Mouse (Mus musculus) thymus, postnatal 14 days (tissue): ENCODE results near the gene Pawr.

Experiments
- DNase-seq: peaks from one replicate; pipeline ENCODE4 v3.0.0; 2021

Pawr gene

DNA sequence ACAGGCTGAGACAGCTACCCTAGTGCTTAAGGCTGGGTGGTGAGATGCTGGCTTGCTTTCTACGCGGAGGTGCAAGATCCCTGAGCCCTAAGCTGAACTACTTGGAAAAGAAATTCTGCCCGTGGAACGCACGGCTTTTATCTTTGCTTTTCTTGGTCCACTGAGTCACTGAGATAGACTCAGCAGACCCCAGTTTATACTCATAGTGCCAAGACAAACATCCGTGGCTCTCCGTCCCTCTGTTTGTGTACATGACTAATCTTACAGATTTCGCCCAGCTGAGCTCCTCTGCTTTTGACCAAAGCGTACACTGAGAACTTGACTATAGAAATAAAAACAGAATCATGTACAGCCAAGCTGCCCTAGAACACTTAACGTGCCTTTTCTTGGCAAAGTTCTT is 113.7 kb downstream of the Pawr start:
- no peak for DNase-seq

DNA sequence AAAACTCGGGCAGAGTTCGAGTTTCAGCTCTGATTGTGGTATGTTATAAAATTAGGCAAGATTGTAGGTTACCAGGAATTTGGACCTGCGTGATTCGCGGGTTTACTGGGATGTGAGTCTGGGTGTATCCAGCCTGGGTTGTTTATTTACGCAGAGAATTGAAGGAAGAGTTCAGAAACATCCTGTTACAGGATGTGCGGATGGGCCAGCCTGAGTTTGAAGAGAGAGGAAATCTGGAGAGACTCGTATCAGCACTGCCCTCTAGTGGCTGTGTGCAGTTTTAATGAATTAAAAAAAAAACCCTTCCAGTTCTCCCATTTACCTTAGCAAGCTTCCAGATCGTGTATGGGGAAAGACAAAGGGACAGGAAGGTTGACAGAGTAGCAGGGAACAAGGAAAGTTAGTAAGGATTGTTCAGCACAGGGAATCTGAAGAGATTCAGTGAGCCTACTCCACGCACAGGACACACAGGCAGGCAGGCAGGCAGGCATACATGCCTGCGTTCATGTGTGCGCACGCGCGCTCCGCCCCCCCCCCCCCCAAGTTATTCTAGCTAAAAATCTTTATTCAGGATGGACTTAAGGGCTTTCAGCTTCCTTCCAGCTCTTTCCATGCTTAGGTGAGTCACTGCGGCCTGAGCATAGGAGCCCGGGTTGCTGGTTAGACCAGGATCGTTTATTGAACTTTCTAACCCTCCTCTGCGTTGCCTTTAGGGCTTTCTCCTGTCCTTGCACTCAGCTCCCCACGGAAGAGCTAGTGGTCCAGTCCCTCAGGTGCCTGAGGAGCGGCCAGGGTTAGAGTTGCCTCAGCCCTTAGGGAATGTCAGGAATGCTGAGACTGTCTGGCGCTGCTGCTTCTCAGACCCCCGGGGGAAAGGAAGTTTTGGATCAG is 114.4 kb downstream of the Pawr start:
- peak; percentile 27 for DNase-seq

DNA sequence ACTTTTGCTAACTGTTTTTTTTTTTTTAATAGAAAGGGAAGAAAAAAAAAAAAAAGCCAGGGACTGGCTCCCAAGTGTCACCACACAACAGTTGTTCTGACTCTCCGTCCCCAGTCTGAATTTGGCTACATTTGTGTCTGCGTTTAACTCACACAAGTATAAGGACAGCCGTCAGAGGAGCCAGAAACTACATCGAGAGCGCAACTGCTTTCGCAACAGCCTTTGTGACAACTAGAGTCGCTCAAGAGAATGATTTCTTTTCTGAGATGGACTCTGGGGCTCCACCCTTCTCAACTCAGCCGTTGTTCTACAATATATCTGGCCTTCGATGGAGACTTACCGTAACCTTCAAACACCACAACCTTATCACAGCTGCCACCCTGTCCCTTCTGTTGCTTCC is 115.3 kb downstream of the Pawr start:
- no peak for DNase-seq

DNA sequence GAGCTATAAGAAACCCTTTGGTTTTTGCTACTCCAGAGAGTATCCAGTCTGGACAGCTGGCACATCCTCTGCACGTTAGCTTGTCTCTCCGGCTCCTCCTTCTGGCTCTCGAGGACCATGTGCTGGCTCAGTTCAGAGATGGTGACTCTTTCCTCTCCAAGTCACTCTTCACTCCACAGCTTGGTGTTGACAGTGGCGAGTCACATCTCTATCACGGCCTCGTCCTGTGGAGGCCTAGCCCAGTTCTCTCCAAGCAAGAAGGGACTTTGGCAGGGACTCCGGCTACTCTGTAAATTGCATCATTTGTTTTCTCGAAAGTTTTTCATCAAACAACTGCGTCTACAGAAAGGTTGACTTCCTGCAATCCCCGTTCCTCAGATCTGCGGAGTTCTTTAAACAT is 116.5 kb downstream of the Pawr start:
- no peak for DNase-seq

DNA sequence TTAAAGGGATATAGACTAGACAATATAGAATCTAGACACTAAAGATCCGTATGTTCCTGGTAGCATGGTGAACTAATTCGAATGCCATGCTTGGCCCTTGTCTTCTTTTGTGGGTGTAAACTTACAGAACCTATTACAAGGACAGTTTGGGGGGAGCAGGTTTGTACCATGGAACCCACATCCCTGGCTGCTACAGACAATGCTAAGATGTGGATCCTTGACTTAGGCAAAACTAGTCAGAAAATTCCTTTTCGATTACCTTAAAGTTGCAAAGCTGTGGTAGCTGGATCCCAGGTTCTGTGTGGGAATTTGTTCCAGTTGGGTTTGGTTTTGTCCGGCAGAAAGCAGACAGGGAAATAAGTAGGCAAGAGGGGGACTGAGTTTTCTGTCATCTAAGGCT is 118.5 kb downstream of the Pawr start:
- DNase-seq = no peak

DNA sequence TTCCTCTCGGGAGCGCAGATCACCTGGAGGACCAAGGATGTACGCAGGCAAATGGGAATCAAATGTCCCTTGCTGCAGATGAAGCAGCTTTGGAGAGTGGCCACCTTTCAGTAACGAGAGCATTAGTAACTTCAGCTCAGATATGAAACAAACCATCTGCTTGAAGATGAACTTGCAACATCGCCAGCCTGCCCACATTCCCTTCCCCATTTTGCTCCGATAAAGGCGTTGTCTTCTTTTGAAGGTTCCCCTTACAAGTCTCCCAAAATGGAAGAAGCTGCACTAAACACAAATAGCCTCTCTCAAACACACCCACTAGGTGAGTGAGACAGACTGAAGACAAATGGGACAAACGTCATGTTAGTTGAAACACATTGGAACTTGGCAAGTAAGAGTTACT is 119.6 kb downstream of the Pawr start:
- no peak for DNase-seq

GRCm38 (mm10) chr10:108452421-108452820 is 120.5 kb downstream of the Pawr start:
- no peak for DNase-seq

- no peak for DNase-seq
Observed at GRCm38 (mm10) chr10:108453561-108453960, 121.6 kb downstream of the Pawr start.

- no peak for DNase-seq
Observed at GRCm38 (mm10) chr10:108454691-108455117, 122.8 kb downstream of the Pawr start.

- DNase-seq = no peak
Observed at GRCm38 (mm10) chr10:108455204-108455603, 123.3 kb downstream of the Pawr start.

- DNase-seq = no peak
Observed at GRCm38 (mm10) chr10:108455883-108456282, 124.0 kb downstream of the Pawr start.

- DNase-seq = no peak
Observed at GRCm38 (mm10) chr10:108457054-108457453, 125.1 kb downstream of the Pawr start.

GRCm38 (mm10) chr10:108461862-108462261 is 129.9 kb downstream of the Pawr start:
- DNase-seq = no peak
